Mouse (Mus musculus): ENCODE measurements at regions not wholly inside any gene's neighbourhood (a gene's known extent, or its start where the extent isn't known, plus 50 kb on each side); places are given as distances from the start of the nearest gene placed in this dataset.

DNA sequence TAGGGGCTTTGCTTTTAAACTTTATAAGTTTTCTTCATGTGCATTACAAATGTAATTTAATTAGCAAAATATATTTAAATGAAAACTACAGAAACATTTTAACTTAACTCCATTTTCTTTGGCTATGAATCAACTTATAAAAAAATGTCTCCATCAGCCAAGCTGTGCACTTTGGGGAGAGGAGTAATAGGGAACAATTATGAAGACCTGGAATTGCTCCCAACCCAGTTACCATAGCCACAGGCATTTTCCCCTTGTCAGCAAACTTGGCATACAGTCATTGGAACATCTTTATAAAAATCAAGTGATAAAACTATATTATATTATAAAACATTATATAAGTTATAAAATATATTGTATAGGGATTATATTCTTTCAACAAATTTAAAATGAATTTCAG lies 65.0 kb downstream of the Atxn7l3b start:
- no peak for ATAC-seq (replicated peaks; ENCODE audit: poor library complexity, severe bottlenecking)

DNA sequence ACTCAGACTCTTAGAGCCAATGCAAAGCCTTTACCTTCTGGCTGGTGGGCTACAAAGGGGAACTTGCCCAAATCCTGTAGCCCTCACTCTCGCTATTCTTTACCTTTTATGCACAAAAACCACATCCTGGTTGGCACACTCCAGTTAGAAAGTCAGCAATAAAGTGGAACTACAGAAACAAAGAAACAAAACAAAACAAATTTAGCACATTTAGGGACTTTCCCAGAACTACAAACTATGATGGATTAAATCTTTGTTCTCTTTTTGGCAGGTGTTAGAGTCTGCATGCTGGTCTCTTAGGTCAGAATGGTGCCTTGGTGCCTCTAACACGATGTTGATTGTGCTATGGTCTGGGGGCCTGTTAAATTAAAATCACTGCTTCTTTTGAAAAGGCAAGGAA lies 65.4 kb downstream of the Atxn7l3b start:
- ATAC-seq (replicated peaks; ENCODE audit: poor library complexity, severe bottlenecking), result peak; percentile 92

DNA sequence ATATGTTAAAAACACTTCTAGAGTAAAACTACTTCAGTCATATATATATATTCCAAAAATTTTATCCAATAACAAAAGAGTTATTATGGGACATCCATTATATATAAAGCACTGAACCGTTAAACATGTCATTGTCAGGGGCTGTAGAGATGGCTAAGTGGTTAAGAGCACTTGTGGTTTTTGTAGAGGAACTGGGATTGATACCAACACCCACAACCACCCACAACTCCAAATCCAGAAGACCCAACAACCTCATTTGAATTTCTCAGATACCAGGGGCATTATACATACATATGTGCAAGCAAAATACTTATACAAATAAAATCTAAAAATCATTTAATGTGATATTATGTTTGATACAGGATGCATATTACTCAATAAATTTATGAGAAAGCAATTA lies 76.8 kb downstream of the Atxn7l3b start:
- ATAC-seq (replicated peaks; ENCODE audit: poor library complexity, severe bottlenecking), result peak; percentile 84

DNA sequence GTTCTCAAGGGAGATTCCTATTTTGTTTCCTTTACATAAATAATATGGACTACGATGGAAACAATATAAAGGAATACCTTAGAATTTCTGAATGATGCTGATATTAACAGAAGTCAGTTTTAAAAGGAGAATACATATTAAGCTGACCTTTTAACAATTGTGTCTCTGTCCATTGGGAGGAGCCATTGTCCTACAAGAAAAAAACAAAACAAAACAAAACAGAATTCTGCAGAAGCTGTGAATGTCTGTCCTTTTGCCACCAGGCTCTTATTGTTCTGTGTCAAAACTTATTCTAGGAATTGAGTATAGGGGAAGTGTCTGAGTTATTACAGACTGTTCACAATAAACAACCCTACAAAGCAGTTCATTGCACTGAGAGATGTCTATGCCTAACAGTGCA lies 82.6 kb downstream of the Atxn7l3b start:
- ATAC-seq (replicated peaks; ENCODE audit: poor library complexity, severe bottlenecking), result no peak; the same call in 1 of the 2 replicates

DNA sequence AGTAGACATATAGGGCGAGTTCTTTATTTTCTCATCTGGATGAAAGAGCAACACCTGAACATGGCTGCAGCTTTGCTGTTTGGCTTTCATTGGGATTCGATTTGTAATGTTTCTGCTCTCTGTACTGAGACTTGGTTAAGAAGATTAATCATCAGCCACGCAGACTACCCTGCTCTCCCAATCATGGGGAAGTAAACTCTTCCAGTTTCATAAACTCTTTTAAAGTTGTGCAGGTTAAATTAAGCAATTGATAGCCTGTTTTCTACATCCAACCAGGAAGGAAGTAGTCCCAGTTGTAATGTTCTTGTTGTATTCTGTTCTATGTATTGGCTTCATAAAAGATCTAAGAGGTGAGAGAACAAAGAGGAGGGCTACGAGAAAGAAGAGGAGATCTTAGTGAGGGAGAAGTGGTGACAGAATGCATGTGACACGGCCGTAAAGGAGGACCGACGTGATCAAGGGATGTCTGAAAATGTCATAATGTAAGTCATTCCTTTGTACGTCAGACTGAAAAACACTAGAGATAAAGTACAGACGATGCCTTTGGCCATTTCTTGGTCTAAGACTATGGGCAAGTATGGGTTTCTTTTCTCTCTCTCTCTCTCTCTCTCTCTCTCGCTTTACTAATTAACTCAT lies 91.3 kb downstream of the Atxn7l3b start:
- peak; percentile 72 for ATAC-seq (replicated peaks; ENCODE audit: poor library complexity, severe bottlenecking)

DNA sequence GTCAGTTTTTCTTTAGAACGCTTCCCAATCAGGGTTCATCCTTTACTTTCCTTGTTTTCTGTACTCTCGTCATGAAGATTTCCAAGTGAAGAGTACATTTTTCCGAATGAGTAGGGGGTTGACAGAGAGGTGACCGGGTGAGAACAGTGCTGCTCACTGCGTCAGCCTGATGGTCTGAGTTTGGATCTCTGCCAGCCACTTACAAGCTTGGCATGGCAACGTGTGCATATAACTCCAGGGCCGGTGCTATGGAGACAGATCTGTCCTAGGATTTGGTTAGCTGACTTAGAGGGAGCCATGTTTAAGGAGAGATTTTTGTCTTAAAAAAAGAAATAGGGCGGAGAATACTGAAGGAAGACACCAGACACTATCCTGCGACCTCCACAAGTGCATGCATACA lies 92.8 kb downstream of the Atxn7l3b start:
- peak; percentile 15; the same call in 1 of the 2 replicates for ATAC-seq (replicated peaks; ENCODE audit: poor library complexity, severe bottlenecking)

DNA sequence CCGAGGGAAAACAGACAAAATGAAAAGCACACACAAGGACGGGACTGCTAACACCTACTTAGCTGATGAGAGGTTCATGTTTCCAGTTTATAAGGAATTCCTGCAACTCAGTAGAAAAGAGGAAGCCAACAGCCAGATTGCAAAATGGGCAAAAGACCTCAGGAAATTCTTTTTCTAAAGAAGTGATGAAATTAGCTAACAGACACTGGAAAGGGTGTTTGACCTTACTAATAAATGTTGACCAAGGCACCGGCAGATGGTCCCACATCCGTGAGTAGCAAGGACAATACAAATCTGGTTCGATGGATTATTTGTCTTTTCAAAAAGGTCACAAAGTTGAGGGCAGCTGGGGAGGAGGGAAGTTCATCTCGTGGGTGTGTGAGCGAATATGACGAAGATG lies 93.3 kb downstream of the Atxn7l3b start:
- peak; percentile 84 for ATAC-seq (replicated peaks; ENCODE audit: poor library complexity, severe bottlenecking)

DNA sequence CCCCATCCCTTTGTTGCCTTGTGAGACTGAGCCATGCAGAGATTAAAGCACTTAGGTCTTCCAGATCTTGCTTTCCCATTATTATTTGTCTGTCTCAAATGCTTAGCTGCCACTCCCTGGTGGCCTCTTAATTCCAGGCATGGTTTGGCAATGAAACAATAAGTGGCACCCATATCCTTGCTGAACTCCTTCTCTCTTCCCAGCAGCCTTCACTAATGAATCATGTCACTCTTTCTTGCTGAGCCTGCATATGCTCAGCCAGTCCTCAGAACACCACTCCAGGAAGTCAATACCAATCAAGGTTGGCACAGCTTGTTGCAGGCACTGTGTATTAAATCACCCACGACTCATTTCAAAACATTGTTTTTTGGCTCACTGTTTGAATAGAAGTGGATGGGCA lies 118.6 kb downstream of the Atxn7l3b start:
- no peak for ATAC-seq (replicated peaks; ENCODE audit: poor library complexity, severe bottlenecking)

DNA sequence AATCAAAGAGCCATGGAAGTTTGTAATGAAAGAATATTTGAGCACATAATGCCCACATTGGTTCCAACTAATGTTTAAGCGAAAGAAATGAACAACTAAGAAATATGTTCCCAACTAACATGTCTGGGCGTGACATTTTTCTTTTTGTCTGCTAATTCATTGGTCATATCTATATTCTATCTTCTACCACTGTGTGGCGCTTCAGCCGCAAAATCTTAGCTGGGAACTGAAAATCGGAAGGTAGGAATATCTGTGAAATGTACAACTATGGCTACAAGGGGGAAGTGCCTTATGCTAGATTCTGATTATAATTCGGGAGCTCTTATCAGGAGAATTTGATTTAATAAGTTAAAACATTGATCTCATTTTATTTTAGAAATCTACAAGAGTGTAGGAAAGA lies 125.2 kb downstream of the Atxn7l3b start:
- ATAC-seq (replicated peaks; ENCODE audit: poor library complexity, severe bottlenecking), result peak; percentile 70

DNA sequence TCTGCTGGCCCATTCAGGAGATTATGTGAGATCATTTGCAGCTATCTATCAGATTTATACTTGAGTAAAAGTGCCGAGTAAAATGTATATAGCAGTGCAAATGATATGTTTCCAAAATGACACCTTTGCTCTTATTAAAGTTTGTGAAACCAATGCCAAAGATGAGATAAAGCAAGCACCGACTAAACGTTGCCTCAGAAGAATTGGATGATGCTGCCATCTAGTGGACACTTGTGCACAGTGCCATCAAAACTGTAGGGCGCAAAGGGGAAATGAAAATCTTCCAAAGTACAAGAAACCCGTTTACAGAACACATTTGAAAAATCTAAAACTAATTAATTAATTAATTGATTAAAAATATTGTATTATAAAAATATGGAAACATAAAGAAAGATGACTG lies 127.2 kb downstream of the Atxn7l3b start:
- ATAC-seq (replicated peaks; ENCODE audit: poor library complexity, severe bottlenecking), result peak; percentile 92

DNA sequence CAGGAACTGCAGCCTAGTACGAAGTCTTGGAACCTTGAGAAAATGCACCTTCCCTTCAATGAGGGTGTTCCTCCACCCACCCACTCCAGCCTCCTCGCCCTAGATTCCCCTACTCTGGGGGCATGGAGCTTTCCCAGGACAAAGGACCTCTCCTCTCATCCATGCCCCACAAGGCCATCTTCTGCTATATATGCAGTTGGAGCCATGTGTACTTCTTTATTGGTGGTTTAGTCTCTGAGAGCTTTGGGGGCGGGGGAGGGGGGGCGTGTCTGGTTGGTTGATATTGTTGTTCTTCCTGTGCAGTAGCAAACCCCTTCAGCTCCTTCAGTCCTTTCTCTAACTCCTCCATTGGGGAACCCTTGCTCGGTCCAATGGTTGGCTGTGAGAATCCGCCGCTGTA lies 130.2 kb downstream of the Atxn7l3b start:
- no peak for ATAC-seq (replicated peaks; ENCODE audit: poor library complexity, severe bottlenecking)

DNA sequence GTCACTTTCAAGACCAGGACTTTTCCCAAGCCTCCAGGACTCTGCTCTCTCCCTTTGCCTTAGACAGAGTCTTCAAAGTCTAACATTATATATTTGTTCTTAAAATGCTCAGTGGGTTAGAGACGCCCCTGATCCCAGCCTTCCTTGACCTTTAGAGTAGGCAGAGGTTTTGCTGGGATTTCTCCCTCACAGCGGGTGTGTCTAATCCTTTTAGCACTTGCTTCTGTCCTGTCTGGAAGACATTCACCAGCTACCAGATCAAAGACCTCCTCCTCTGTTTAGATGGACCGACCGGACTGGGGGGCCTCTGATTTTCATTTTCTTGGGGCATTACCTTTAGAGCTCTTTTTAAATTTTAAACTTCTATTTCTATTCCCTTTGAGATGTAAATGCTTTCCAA lies 130.7 kb downstream of the Atxn7l3b start:
- no peak for ATAC-seq (replicated peaks; ENCODE audit: poor library complexity, severe bottlenecking)

DNA sequence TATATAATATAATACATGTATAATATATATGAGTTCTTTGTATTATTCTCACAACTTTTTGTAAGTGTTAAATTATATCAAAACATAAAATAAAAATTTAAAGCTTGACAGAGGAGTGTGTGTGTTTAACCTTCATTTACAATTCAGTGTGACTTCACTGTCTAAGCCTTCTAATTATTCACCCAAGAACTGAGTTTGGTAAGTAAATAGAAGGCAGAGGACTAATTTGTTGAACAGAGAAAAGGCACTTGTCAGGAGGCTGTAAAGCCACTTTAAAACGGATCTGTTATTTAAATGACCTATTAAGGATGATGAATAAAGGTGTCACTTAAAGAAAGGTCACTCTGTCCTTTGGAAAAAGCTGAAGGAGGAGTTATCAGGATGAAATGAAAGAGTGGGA lies 132.9 kb downstream of the Atxn7l3b start:
- ATAC-seq (replicated peaks; ENCODE audit: poor library complexity, severe bottlenecking), result no peak

DNA sequence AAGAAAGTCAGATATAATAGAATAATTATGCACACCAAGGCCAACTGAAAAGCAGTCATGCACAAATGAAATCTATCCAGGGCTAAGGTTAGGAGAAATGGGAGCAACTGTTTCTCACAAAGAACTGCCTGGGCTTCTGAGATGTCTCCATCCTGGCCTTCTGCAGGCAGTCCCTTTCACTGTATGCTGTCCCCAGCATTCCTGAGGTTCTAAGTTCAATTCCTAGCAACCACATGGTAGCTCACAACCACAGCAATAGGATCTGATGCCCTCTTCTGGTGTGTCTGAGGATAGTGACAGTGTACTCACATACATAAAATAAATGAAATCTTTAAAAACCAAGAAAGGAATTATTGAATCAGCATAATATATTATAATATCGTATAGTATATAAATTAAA lies 133.3 kb downstream of the Atxn7l3b start:
- no peak for ATAC-seq (replicated peaks; ENCODE audit: poor library complexity, severe bottlenecking)

DNA sequence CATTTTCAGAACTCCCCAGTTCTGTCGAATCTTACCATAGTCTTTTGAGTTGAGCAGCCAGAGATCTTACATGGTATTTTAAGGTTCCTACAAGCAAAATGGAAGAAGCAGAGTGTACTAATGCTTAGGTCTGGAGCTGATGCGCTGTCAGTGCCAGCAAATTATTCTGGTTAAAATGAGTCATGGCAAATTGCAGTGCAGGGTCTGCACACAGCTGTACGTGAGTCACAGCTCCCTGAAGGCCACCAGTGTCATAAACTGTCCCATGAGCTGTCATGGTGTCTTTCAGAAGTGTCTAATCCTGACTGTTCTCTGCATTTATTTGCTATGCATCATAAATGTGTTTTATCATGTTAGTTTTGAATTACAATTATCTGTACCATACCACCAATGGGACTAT lies 140.6 kb downstream of the Atxn7l3b start:
- ATAC-seq (replicated peaks; ENCODE audit: poor library complexity, severe bottlenecking), result no peak

DNA sequence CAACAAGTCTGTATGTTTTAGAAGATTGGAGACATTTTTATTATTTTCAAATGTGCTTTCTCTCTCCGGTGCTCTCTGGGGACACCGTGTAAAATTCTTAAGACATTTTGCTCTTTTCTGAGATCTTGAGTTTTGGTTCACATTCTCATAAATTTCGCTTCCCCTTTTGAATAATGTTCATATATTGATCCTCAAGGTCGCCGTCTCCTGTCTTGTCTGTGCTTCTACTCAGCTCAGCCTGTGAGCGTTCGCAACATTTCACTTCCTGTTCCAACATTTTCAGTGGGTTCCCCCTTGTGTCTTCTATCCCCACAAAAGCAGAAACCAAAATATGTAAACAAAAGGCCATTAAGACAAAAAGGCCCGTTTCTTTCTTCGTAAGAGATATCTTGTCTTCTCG lies 154.5 kb downstream of the Atxn7l3b start:
- no peak for ATAC-seq (replicated peaks; ENCODE audit: poor library complexity, severe bottlenecking)

DNA sequence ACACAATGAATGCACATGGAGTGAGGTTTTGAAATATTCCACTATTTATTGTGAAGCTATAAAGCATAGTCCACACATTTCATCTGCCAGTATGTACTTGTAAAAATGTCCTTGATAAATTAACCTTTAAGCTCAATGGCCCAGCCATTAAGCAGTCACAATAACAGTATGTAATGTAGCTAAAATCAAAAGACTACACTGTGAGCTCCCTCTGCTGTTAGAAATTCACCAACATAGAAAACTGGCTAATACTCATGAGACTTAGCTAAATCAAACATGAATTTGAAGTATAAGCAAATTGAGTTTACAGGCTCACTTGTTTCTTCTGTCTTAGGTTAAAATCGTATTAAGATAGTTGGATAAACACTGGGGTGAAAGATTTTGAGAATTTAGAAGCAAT lies 182.1 kb downstream of the Atxn7l3b start:
- no peak for ATAC-seq (replicated peaks; ENCODE audit: poor library complexity, severe bottlenecking)

DNA sequence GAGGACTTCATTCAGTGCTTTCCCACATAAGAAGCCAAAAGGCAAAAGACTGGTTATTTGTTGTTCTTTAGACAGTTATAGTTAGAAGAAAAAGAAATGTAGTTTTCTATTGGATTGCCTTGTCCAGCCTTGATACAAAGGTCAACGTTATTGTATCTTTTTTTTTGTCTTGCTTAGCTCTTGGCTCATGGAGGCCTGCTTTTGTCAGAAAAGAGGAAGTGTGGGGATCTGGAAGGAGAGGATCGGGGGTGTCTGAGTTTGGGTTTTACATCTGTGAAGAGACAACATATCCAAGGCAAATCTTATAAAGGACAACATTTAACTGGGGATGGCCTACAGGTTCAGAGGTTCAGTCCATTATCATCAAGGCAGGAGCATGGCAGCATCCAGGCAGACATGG lies 185.3 kb downstream of the Atxn7l3b start:
- no peak for ATAC-seq (replicated peaks; ENCODE audit: poor library complexity, severe bottlenecking)

DNA sequence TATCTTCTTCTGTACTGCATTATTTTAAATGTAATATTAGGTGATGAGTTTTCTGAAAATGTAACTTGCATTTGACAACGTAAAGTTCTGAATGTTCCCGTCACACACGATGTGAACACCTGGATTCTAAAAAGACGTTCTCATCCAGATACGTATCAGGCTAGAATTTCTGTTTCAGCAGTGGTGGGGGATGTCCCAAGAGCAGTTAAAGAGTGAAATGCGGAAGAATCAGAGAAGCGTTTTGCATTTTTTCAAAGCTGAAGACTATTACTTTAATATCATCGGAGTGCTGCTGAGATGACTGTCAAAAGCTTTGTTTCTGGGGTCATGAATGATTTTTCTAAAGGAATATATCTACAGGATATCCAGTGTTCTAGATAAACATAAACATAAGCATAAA lies 186.7 kb downstream of the Atxn7l3b start:
- no peak for ATAC-seq (replicated peaks; ENCODE audit: poor library complexity, severe bottlenecking)

Measured in granulocyte monocyte progenitor cell, adult 5-6 weeks (primary cell).